Mouse (Mus musculus) liver, adult 10 weeks (tissue): ENCODE data around the gene Fbxw17. TPM values are rescaled to one million over a fixed set of nuclear protein-coding genes. Genes with fewer than 3 reads are reported as not detected.

Experiments used
- polyA plus RNA-seq: library from polyadenylated mRNA; stranded (reverse); fragments of 350-450 nt; fragmentation: Illumina TruSeq; extraction: RNeasy Lipid Tissue Mini Kit (QIAGEN cat#74804); gene quantifications from one replicate; pipeline ENCODE4 v1.2.3, GENCODE M21; 2014; ENCODE audit warnings: low read depth, low replicate concordance

Fbxw17 gene
- polyA plus RNA-seq: 2.3 TPM

DNA sequence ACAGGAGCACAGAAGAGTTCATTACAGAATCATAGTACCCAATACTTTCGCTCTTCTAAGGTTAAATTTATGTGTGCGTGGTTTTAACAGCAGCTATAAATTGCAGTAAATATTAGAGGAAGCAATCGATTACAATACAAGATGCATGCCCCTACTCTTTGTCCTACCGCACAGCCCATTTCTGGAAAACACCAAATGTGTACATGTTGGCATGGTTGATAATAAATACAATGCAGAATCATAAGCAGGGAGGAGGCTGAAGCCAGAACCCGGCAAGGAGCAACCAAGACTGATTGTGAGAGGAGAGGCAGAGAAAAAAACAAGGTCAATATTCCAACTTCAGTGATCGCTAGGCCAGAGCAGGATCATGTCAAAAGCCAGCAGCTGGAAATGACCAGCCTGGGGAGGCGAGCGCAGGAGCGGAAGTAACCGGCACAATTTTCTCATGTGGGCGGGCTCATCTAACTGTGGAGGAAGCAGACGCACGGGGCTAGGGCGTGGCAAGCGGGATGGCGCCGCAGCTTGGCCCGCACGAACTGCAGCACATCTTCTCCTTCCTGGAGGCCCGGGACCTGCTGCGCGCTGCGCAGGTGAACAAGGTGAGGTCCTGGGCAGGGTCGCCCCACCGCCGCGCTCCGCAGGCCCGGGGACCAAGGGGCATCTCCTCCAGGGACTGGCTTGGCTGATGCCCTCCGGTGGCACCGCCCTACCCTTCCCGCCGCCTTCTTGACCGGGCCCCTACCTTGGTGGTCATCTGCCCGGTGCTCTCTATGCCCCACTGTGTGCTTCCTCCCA is at the start of gene Fbxw17:
Gene Fbxw17 (plus strand): TSS at position 476 of the 795 bp plus-strand sequence.

DNA sequence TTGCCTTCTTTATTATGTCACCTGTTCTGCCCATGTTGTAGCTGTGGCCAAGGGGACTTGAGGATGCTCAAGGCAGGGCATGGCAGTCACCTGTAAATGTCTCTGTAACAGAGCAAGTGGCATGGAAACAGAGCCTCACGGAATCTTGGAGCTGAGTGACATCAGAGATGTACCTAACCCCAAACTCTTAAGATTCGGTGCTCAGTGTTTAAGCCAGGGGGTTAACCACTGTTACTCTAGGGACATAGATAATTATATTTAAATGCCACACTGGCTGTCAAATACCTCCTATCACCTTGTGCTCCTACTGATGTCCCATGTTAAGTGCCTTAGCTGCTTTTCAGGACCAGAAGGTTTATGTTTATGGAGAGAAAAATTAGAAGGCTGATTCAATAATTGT is 26.1 kb downstream of the Fbxw17 start, which contains the start of gene Gm47429:
Gene Gm47429 (minus strand): TSS at position 101 of the 400 bp plus-strand sequence.

GRCm38 (mm10) chr13:50467007-50467406 is 49.3 kb downstream of the Fbxw17 start, which contains the start of gene Nutm2:
TSS of gene Nutm2 (plus strand) at chr13:50467307.

Other genes starting within 250 kb of the Fbxw17 start
- gene Gm906, start 167.6 kb upstream of the Fbxw17 start, polyA plus RNA-seq: not detected
- gene Gm47429, start 26.0 kb downstream of the Fbxw17 start, polyA plus RNA-seq: not detected
- not detected for gene Nutm2, start 49.4 kb downstream of the Fbxw17 start, polyA plus RNA-seq
- gene Gm904, start 225.4 kb downstream of the Fbxw17 start, polyA plus RNA-seq: not detected